Mouse (Mus musculus) E14TG2a.4 (cell line): Measurements from ENCODE around the gene 3110009E18Rik.
A peak's percentile ranks its signal among the peaks of the same experiment; 100 is the strongest.

ENCODE experiments used
- H3K27me3 ChIP-seq: 2 replicates; pipeline ENCODE4 v1.6.1; 2014; ENCODE audit warnings: low read length, control low read depth; ENCODE audit not compliant: insufficient read depth
- H3K36me3 ChIP-seq: 2 replicates; pipeline ENCODE4 v1.6.1; 2014; ENCODE audit warnings: low read length, control low read depth; ENCODE audit not compliant: insufficient read depth
- H3K4me1 ChIP-seq: replicated peaks from 2 replicates; pipeline ENCODE4 v1.6.1; 2014; ENCODE audit warnings: low read depth, low read length, control low read depth
- H3K4me3 ChIP-seq: replicated peaks from 2 replicates; pipeline ENCODE4 v1.5.1; 2014; ENCODE audit warnings: mild to moderate bottlenecking, low read length
- H3K9me3 ChIP-seq: 2 replicates; pipeline ENCODE4 v1.6.1; 2014; ENCODE audit warnings: low read length, control low read depth
- CTCF ChIP-seq: conservative IDR thresholded peaks from 2 replicates; pipeline ENCODE4 v1.5.1; 2014; ENCODE audit warnings: low read length
- NANOG ChIP-seq: IDR thresholded peaks from 2 replicates; pipeline ENCODE4 v1.6.1; 2014; ENCODE audit warnings: borderline replicate concordance, low read length, mixed read lengths
- POU5F1 ChIP-seq: IDR thresholded peaks from 2 replicates; pipeline ENCODE4 v1.6.1; 2014; ENCODE audit warnings: low read length, borderline replicate concordance

3110009E18Rik gene

DNA sequence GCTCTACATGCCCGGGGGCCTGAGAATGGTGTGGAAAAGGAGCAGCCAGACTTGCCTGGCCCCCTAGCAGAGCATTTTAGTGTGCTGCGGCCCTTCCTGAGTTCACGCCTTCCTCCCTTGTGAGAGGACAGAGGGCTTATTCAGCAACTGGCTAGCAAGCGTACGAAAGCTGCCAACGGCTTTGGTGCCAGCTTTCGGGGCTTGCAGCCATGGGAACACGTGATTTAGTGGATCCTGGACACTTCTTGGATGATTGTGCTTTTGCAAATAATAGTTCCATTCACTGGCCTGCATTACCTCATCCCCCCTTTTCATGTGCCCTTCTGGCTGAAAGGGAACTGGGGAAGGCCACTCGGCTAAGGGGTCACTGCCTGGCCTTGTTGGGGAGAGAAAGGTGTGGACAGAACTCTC, 5.3 kb upstream of the 3110009E18Rik start:
- H3K4me1 ChIP-seq: peaks cover 57% of the 10 kb centered on the region
- no peak for TF ChIP-seq CTCF
- no peak for TF ChIP-seq POU5F1
- TF ChIP-seq NANOG: no peak
- H3K4me3 ChIP-seq: no peak overlapping the region
- peaks cover 8% of the 10 kb centered on the region for H3K9me3 ChIP-seq
- H3K36me3 ChIP-seq: peaks cover 67% of the 10 kb centered on the region
- no peaks in the 10 kb centered on the region for H3K27me3 ChIP-seq

DNA sequence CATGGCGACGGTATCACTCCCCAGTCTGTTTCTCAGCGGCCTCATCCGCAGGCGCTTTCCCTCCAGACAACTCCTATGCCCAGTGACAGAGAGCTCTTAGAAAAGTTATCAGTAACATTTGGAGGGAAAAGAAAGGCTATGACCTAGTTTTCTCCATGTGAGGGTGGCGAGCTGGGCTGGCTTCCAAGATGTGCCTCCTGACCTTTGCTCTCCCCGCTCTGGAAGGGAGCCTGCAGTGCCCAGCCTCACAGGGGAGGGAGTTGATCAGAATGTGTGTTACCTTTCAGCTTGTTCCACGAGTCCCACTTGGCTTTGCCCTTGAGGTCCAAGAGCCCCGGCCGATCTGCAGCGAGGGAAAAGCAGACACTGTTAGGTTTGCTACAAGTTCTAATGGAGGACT, 4.9 kb upstream of the 3110009E18Rik start:
- peaks cover 57% of the 10 kb centered on the region for H3K4me1 ChIP-seq
- no peaks in the 10 kb centered on the region for H3K27me3 ChIP-seq
- no peak for TF ChIP-seq POU5F1
- TF ChIP-seq NANOG: no peak
- no peak for TF ChIP-seq CTCF
- H3K36me3 ChIP-seq: peaks cover 67% of the 10 kb centered on the region
- no peak overlapping the region for H3K4me3 ChIP-seq
- peaks cover 8% of the 10 kb centered on the region for H3K9me3 ChIP-seq

DNA sequence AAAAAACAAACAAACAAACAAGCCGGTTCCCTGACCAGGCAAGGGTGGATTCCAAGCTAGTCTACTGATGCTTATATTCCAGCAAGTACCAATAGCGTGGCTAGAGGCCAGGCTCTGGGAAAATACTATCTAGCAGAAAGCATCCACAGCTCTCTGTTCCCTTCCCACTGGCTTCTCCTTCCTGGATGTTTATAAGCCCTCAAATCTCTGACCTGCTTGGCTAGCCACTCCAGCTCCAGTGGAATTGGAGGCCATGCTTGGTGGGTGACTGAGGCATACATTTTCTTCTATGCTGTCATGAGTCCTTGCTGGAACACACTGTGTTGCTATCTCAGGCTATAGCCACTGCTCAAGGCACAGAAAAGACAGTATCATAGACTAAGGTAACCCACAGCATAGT, 2.1 kb upstream of the 3110009E18Rik start:
- peaks cover 58% of the 10 kb centered on the region for H3K4me1 ChIP-seq
- peaks cover 54% of the 10 kb centered on the region for H3K36me3 ChIP-seq
- H3K27me3 ChIP-seq: no peaks in the 10 kb centered on the region
- no peak overlapping the region for H3K4me3 ChIP-seq
- TF ChIP-seq POU5F1 (no peak), NANOG (no peak), CTCF (no peak)
- H3K9me3 ChIP-seq: peaks cover 8% of the 10 kb centered on the region

DNA sequence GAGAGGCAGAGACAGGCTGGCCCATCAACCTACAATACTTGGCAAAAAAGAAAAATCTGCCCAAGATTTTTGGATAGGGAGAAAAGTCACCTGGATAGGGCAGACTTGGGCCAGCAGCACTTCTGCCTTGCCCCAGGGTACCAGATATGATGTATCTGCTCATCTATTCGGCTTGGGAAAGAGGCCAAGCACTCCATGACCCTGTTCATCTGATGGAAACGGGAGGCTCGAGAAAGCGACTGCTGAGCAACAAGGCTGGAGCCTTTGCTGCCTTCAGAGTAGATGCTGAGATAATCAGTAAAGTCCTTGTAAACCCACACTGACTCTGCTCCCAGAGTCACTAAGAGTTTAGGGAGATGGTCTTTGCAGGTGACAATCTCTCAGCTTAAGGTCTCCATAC, 1.6 kb upstream of the 3110009E18Rik start:
- Histone ChIP-seq H3K36me3 (peaks cover 49% of the 10 kb centered on the region), H3K4me1 (peaks cover 58% of the 10 kb centered on the region), H3K27me3 (no peaks in the 10 kb centered on the region), H3K4me3 (no peak overlapping the region), H3K9me3 (peaks cover 5% of the 10 kb centered on the region)
- TF ChIP-seq POU5F1 (no peak), NANOG (no peak), CTCF (no peak)

DNA sequence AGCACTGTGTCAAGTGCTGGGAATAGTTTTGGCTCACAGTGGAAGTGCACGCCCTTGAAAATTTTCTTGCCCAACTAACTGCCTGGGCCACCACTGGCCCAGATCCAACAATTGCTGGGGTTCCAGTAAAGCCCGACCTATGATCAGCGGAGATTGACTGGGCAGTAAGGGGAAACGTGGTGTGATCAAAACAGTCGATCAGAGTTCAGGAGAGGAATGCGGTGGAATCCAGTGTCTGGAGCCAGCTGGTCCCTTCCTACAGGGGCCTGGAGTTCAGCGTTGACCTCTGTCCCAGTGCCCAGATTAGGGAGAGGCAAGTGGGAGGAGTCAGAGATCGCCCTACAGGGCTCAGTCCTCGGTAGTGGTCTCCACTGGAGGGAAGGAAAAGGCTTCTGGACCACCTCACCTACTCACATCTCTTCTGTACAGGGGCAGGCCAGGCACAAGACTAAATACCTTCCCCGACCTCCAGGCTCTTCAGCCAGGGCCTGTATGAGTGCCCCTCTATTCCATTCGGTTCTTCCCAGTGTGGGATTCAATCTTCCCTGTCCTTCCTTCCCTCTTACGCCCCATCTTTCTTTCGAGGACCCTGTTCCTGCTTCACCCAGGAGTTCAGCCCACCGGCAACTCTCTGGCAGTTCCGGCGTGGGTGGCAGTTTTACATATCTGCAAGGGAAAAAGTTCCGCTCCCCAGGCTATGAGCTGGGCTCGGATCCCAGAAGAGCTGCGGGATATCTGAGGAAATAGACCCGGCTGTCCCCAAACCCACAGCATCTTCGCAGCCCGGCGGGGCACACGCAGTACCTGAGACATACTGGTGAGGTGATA, 632 bp upstream of the 3110009E18Rik start:
- Histone ChIP-seq H3K36me3 (peaks cover 39% of the 10 kb centered on the region), H3K9me3 (no peaks in the 10 kb centered on the region), H3K4me3 (peak overlapping the region; percentile 87), H3K27me3 (no peaks in the 10 kb centered on the region), H3K4me1 (peaks cover 57% of the 10 kb centered on the region)
- no peak for TF ChIP-seq POU5F1
- TF ChIP-seq CTCF: no peak
- TF ChIP-seq NANOG: no peak

DNA sequence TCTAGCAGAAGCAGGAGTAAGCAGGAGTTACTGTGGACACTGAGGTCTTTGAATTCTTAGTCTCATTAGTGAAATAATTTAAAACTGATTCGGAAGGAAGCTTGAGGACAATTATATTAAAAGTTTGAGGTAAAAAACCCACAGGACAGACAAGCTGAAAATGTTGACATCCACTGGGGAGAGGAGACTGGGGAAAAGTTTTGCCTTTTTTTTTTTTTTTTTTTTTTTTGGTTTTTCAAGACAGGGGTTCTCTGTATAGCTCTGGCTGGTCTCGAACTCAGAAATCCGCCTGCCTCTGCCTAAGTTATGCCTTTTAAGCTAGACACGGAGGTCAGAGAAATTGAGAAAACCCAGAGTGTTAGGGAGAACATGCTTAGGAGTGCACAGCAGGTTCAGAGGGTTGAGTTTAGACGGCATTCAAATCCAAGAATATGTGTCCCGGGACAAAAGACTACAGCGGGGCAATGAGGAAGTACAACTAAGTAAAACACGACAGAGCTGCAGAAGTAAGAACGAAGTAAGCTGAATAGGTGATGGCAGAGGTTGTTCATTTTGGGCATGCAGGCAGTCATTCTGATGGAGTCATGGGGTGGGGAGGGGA, 1.0 kb downstream of the 3110009E18Rik start:
- Histone ChIP-seq H3K4me1 (peaks cover 63% of the 10 kb centered on the region), H3K9me3 (no peaks in the 10 kb centered on the region), H3K36me3 (peaks cover 23% of the 10 kb centered on the region), H3K4me3 (peak overlapping the region; percentile 87), H3K27me3 (no peaks in the 10 kb centered on the region)
- TF ChIP-seq POU5F1 (no peak), NANOG (no peak), CTCF (no peak)

DNA sequence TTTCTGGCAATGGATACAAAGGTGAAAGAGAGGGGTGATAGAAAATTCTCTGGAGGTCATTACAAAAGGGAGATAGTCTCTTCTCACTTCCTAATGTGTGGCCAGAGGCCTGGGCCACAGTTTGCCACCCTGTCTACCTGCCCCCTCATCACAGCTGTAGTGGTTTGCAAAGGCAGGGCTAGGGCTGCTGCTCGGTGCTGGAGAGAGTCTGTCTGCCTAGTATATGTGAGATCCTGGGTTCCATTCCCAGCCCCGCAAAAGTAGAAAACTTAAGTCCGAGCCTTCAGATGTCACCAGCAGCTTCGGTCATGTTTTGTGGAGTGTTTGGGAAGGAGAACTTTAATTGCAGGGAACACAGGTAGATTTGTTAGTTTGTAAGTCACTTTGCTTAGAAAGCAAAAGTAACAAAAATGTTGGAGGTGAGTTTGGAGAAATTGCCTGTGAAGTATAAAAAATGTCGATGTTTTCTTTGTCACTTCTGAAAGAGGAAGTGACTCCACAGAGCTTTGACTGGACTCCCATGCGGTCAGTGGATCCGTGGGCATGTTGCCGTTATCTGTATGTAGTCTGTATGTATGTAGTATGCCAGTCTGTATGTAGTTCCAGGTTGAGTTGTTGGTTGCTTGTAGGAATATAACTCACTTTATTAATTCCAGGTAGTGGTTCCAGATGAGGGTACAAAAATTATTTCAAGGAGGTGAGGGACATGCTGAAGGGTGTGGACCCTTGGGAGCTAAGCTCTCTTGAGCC, 1.8 kb downstream of the 3110009E18Rik start:
- Histone ChIP-seq H3K9me3 (no peaks in the 10 kb centered on the region), H3K4me1 (peaks cover 57% of the 10 kb centered on the region), H3K36me3 (peaks cover 20% of the 10 kb centered on the region), H3K4me3 (peak overlapping the region; percentile 87; the same call in 1 of the 2 replicates), H3K27me3 (no peaks in the 10 kb centered on the region)
- no peak for TF ChIP-seq NANOG
- no peak for TF ChIP-seq CTCF
- TF ChIP-seq POU5F1: no peak

DNA sequence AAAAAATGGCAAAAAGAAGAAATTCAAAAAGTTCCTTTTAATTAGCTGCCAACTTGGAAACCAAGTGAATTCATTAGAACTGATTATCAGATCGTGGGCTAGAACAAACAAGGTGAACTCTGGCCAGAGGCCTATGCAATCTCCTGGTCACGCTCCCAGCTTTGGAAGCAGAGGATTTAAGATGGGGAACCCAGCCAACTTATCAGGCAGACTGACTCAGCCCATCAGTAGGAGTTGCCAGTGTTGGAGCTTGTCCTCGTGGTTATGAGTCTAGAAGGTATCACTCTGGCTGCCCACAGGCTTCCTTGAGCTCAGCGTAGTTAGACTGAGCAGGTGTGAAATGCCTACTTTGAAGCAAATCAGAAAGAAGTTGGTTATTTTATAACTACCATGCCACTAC, 3.9 kb downstream of the 3110009E18Rik start:
- no peak for TF ChIP-seq POU5F1
- TF ChIP-seq CTCF: no peak
- H3K9me3 ChIP-seq: no peaks in the 10 kb centered on the region
- H3K36me3 ChIP-seq: no peaks in the 10 kb centered on the region
- H3K4me1 ChIP-seq: peaks cover 37% of the 10 kb centered on the region
- H3K4me3 ChIP-seq: no peak overlapping the region
- no peaks in the 10 kb centered on the region for H3K27me3 ChIP-seq
